Mouse (Mus musculus) liver, postnatal 0 days (tissue): ENCODE results near the gene Samsn1. TPM values are rescaled to one million over a fixed set of nuclear protein-coding genes. Genes with fewer than 3 reads are reported as not detected.

Source experiments
- ATAC-seq: fragments of 200-750 bp; cut with Nextera tagmentation; 2 replicates; pipeline ENCODE4 v1.8.0; 2017; ENCODE audit warnings: mild to moderate bottlenecking, moderate library complexity
- DNase-seq: peaks from one replicate; pipeline ENCODE4 v3.0.0-alpha.2; 2016
- H3K27ac ChIP-seq: fragments of 300-500 bp; sonication (generic); 2 replicates; pipeline ENCODE4 v1.5.1; 2014; ENCODE audit warnings: antibody characterized with exemption, moderate library complexity, mild to moderate bottlenecking, low read depth
- H3K27me3 ChIP-seq: fragments of 300-500 bp; sonication (generic); 2 replicates; pipeline ENCODE4 v1.6.1; 2014; ENCODE audit warnings: low read length, control low read depth, mixed read lengths; ENCODE audit not compliant: insufficient read depth
- H3K36me3 ChIP-seq: fragments of 300-500 bp; sonication (generic); replicated peaks from 2 replicates; pipeline ENCODE4 v1.6.1; 2014; ENCODE audit warnings: mild to moderate bottlenecking, control low read depth, low read length, moderate library complexity, mixed read lengths; ENCODE audit not compliant: insufficient read depth
- H3K4me1 ChIP-seq: fragments of 300-500 bp; sonication (generic); 2 replicates; pipeline ENCODE4 v1.6.1; 2014; ENCODE audit warnings: antibody characterized with exemption, mild to moderate bottlenecking, control low read depth; ENCODE audit not compliant: insufficient read depth
- H3K4me2 ChIP-seq: fragments of 300-500 bp; sonication (generic); 2 replicates; pipeline ENCODE4 v1.6.1; 2014; ENCODE audit warnings: low read depth, mild to moderate bottlenecking, low read length, moderate library complexity, mixed read lengths
- H3K4me3 ChIP-seq: fragments of 300-500 bp; sonication (generic); 2 replicates; pipeline ENCODE4 v1.5.1; 2014; ENCODE audit warnings: low read depth, low read length
- H3K9ac ChIP-seq: fragments of 300-500 bp; sonication (generic); replicated peaks from 2 replicates; pipeline ENCODE4 v1.6.1; 2014; ENCODE audit warnings: mild to moderate bottlenecking, moderate library complexity
- H3K9me3 ChIP-seq: fragments of 300-500 bp; sonication (generic); 2 replicates; pipeline ENCODE4 v1.6.1; 2016; ENCODE audit warnings: mild to moderate bottlenecking, control low read depth, low read length, mixed read lengths
- CTCF ChIP-seq: sonication (generic); IDR thresholded peaks from 2 replicates; pipeline ENCODE4 v1.5.1; 2016; ENCODE audit warnings: antibody characterized with exemption, low read depth
- EP300 ChIP-seq: IDR thresholded peaks from 2 replicates; pipeline ENCODE4 v1.6.1; 2016; ENCODE audit warnings: antibody characterized with exemption, low read depth, mild to moderate bottlenecking
- WGBS: fragments of 180-500 bp; shearing (Covaris S2); extraction: QIAGEN DNeasy Blood & Tissue Kit; methylation state at CpG from one replicate; pipeline ENCODE4 v1.1.7; 2014; ENCODE audit not compliant: insufficient replicate concordance; 5-methylcytosine and 5-hydroxymethylcytosine counted together
- polyA plus RNA-seq: library from polyadenylated mRNA; unstranded; fragments of >200 nt; fragmentation: Nextera tagmentation; extraction: Ambion mirVana; gene quantifications from 2 replicates; pipeline ENCODE4 v1.2.1, GENCODE M21; 2015

The Samsn1 gene
- polyA plus RNA-seq, 1 experiment from 2014 or later, result 10.1 TPM

GRCm38 (mm10) chr16:75826498-75826897 lies 195.6 kb downstream of the Samsn1 start:
- ATAC-seq (no peak), DNase-seq (no peak)
- Histone ChIP-seq H3K36me3 (no peaks in the 10 kb centered on the region), H3K4me2 (no peak overlapping the region), H3K9me3 (no peaks in the 10 kb centered on the region), H3K4me3 (no peak overlapping the region), H3K27ac (no peak overlapping the region), H3K27me3 (no peaks in the 10 kb centered on the region), H3K4me1 (no peaks in the 10 kb centered on the region), H3K9ac (no peak overlapping the region)
- TF ChIP-seq CTCF (no peak), EP300 (no peak)

GRCm38 (mm10) chr16:75823226-75823625 lies 198.9 kb downstream of the Samsn1 start:
- ATAC-seq, result no peak
- TF ChIP-seq EP300 (no peak), CTCF (no peak)
- 72% methylated on average over 6 of the region's 6 CpGs for WGBS

GRCm38 (mm10) chr16:75820963-75821362 lies 201.1 kb downstream of the Samsn1 start:
- TF ChIP-seq CTCF (no peak), EP300 (no peak)

More at GRCm38 (mm10) chr16:75823226-75823625, 198.9 kb downstream of the Samsn1 start:
- H3K4me3 ChIP-seq, result no peak overlapping the region
- DNase-seq, result no peak
- no peak overlapping the region for H3K9ac ChIP-seq
- H3K36me3 ChIP-seq, result no peaks in the 10 kb centered on the region
- no peaks in the 10 kb centered on the region for H3K27me3 ChIP-seq
- no peak overlapping the region for H3K4me2 ChIP-seq
- no peaks in the 10 kb centered on the region for H3K9me3 ChIP-seq
- H3K4me1 ChIP-seq, result no peaks in the 10 kb centered on the region
- no peak overlapping the region for H3K27ac ChIP-seq

More at GRCm38 (mm10) chr16:75820963-75821362, 201.1 kb downstream of the Samsn1 start:
- WGBS, result 75% methylated on average over 3 of the region's 3 CpGs
- Histone ChIP-seq H3K4me2 (no peak overlapping the region), H3K27ac (no peak overlapping the region), H3K36me3 (no peaks in the 10 kb centered on the region), H3K4me3 (no peak overlapping the region), H3K9me3 (no peaks in the 10 kb centered on the region), H3K9ac (no peak overlapping the region), H3K4me1 (no peaks in the 10 kb centered on the region), H3K27me3 (no peaks in the 10 kb centered on the region)
- DNase-seq (no peak), ATAC-seq (no peak)
